Mouse (Mus musculus): ENCODE data around the gene Galc. TPM values are rescaled to one million over a fixed set of nuclear protein-coding genes. Genes with fewer than 3 reads are reported as not detected.

Galc gene
- polyA plus RNA-seq, 1 experiment: 21.8 TPM

GRCm38 (mm10) chr12:98213791-98214190 lies 45.5 kb downstream of the Galc start:
- no peak for TF ChIP-seq POLR2A (IDR thresholded peaks at IDR 0.05; ENCODE audit: borderline replicate concordance, insufficient read depth, low read length)
- no peak for TF ChIP-seq CTCF (IDR thresholded peaks at IDR 0.05; ENCODE audit: borderline replicate concordance, insufficient read depth, low read depth, low read length)
- DNase-seq: no peak
- Histone ChIP-seq H3K4me3 (replicated peaks; ENCODE audit: insufficient read depth, low read depth, low read length) (no peak overlapping the region), H3K27me3 (ENCODE audit: control insufficient read depth, insufficient read depth, low read length) (no peaks in the 10 kb centered on the region), H3K4me1 (ENCODE audit: control insufficient read depth, insufficient read depth, low read length) (no peaks in the 10 kb centered on the region), H3K27ac (ENCODE audit: insufficient read depth, low read length) (no peak overlapping the region)
- 91% methylated on average over 7 of the region's 7 CpGs for WGBS

GRCm38 (mm10) chr12:98213332-98213731 lies 45.9 kb downstream of the Galc start:
- Histone ChIP-seq H3K4me3 (replicated peaks; ENCODE audit: insufficient read depth, low read depth, low read length) (no peak overlapping the region), H3K27me3 (ENCODE audit: control insufficient read depth, insufficient read depth, low read length) (no peaks in the 10 kb centered on the region), H3K27ac (ENCODE audit: insufficient read depth, low read length) (no peak overlapping the region), H3K4me1 (ENCODE audit: control insufficient read depth, insufficient read depth, low read length) (no peaks in the 10 kb centered on the region)
- DNase-seq: no peak
- 92% methylated on average over 7 of the region's 7 CpGs for WGBS
- no peak for TF ChIP-seq CTCF (IDR thresholded peaks at IDR 0.05; ENCODE audit: borderline replicate concordance, insufficient read depth, low read depth, low read length)
- TF ChIP-seq POLR2A (IDR thresholded peaks at IDR 0.05; ENCODE audit: borderline replicate concordance, insufficient read depth, low read length): no peak

GRCm38 (mm10) chr12:98212457-98213175 lies 46.6 kb downstream of the Galc start:
- WGBS: 88% methylated on average over 13 of the region's 13 CpGs
- Histone ChIP-seq H3K27ac (ENCODE audit: insufficient read depth, low read length) (no peak overlapping the region), H3K4me1 (ENCODE audit: control insufficient read depth, insufficient read depth, low read length) (no peaks in the 10 kb centered on the region), H3K27me3 (ENCODE audit: control insufficient read depth, insufficient read depth, low read length) (no peaks in the 10 kb centered on the region), H3K4me3 (replicated peaks; ENCODE audit: insufficient read depth, low read depth, low read length) (no peak overlapping the region)
- DNase-seq: peak; percentile 17 to 35
- TF ChIP-seq POLR2A (IDR thresholded peaks at IDR 0.05; ENCODE audit: borderline replicate concordance, insufficient read depth, low read length) (no peak), CTCF (IDR thresholded peaks at IDR 0.05; ENCODE audit: borderline replicate concordance, insufficient read depth, low read depth, low read length) (peak; percentile 64)

- H3K4me1 ChIP-seq (ENCODE audit: control insufficient read depth, insufficient read depth, low read length): no peaks in the 10 kb centered on the region
- WGBS: 92% methylated on average over 6 of the region's 6 CpGs
- no peak overlapping the region for H3K4me3 ChIP-seq (replicated peaks; ENCODE audit: insufficient read depth, low read depth, low read length)
- no peak for DNase-seq
- no peak overlapping the region for H3K27ac ChIP-seq (ENCODE audit: insufficient read depth, low read length)
- no peaks in the 10 kb centered on the region for H3K27me3 ChIP-seq (ENCODE audit: control insufficient read depth, insufficient read depth, low read length)
- TF ChIP-seq CTCF (IDR thresholded peaks at IDR 0.05; ENCODE audit: borderline replicate concordance, insufficient read depth, low read depth, low read length): no peak
- no peak for TF ChIP-seq POLR2A (IDR thresholded peaks at IDR 0.05; ENCODE audit: borderline replicate concordance, insufficient read depth, low read length)
These were observed 48.8 kb downstream of the Galc start for GRCm38 (mm10) chr12:98210495-98210894.

GRCm38 (mm10) chr12:98208104-98208503 lies 51.2 kb downstream of the Galc start:
- H3K27me3 ChIP-seq (ENCODE audit: control insufficient read depth, insufficient read depth, low read length): no peaks in the 10 kb centered on the region
- no peak for DNase-seq
- WGBS: 87% methylated on average over 10 of the region's 10 CpGs
- H3K4me1 ChIP-seq (ENCODE audit: control insufficient read depth, insufficient read depth, low read length): no peaks in the 10 kb centered on the region
- H3K4me3 ChIP-seq (replicated peaks; ENCODE audit: insufficient read depth, low read depth, low read length): no peak overlapping the region
- TF ChIP-seq POLR2A (IDR thresholded peaks at IDR 0.05; ENCODE audit: borderline replicate concordance, insufficient read depth, low read length) (no peak), CTCF (IDR thresholded peaks at IDR 0.05; ENCODE audit: borderline replicate concordance, insufficient read depth, low read depth, low read length) (no peak)
- no peak overlapping the region for H3K27ac ChIP-seq (ENCODE audit: insufficient read depth, low read length)

GRCm38 (mm10) chr12:98205450-98206051 lies 53.7 kb downstream of the Galc start:
- TF ChIP-seq POLR2A (IDR thresholded peaks at IDR 0.05; ENCODE audit: borderline replicate concordance, insufficient read depth, low read length): no peak
- TF ChIP-seq CTCF (IDR thresholded peaks at IDR 0.05; ENCODE audit: borderline replicate concordance, insufficient read depth, low read depth, low read length): no peak
- H3K4me3 ChIP-seq (replicated peaks; ENCODE audit: insufficient read depth, low read depth, low read length): no peak overlapping the region
- H3K4me1 ChIP-seq (ENCODE audit: control insufficient read depth, insufficient read depth, low read length): no peaks in the 10 kb centered on the region
- no peak overlapping the region for H3K27ac ChIP-seq (ENCODE audit: insufficient read depth, low read length)
- DNase-seq: no peak
- 80% methylated on average over 4 of the region's 4 CpGs for WGBS
- H3K27me3 ChIP-seq (ENCODE audit: control insufficient read depth, insufficient read depth, low read length): no peaks in the 10 kb centered on the region

- no peaks in the 10 kb centered on the region for H3K27me3 ChIP-seq (ENCODE audit: control insufficient read depth, insufficient read depth, low read length)
These were observed 61.9 kb downstream of the Galc start for GRCm38 (mm10) chr12:98197401-98197800.

GRCm38 (mm10) chr12:98190201-98190600 lies 69.1 kb downstream of the Galc start:
- H3K4me3 ChIP-seq (replicated peaks; ENCODE audit: insufficient read depth, low read depth, low read length): no peak overlapping the region
- no peaks in the 10 kb centered on the region for H3K27me3 ChIP-seq (ENCODE audit: control insufficient read depth, insufficient read depth, low read length)
- 24% methylated on average over 1 of the region's 1 CpGs for WGBS
- peak in 1 of 2 experiments; percentile 31 for DNase-seq
- no peak overlapping the region for H3K27ac ChIP-seq (ENCODE audit: insufficient read depth, low read length)
- TF ChIP-seq POLR2A (IDR thresholded peaks at IDR 0.05; ENCODE audit: borderline replicate concordance, insufficient read depth, low read length): no peak
- TF ChIP-seq CTCF (IDR thresholded peaks at IDR 0.05; ENCODE audit: borderline replicate concordance, insufficient read depth, low read depth, low read length): no peak
- H3K4me1 ChIP-seq (ENCODE audit: control insufficient read depth, insufficient read depth, low read length): peaks cover 5% of the 10 kb centered on the region; the same call in 1 of the 2 replicates

More at GRCm38 (mm10) chr12:98197401-98197800, 61.9 kb downstream of the Galc start:
- H3K4me3 ChIP-seq (replicated peaks; ENCODE audit: insufficient read depth, low read depth, low read length): no peak overlapping the region
- no peaks in the 10 kb centered on the region for H3K4me1 ChIP-seq (ENCODE audit: control insufficient read depth, insufficient read depth, low read length)
- no peak for DNase-seq
- TF ChIP-seq POLR2A (IDR thresholded peaks at IDR 0.05; ENCODE audit: borderline replicate concordance, insufficient read depth, low read length) (no peak), CTCF (IDR thresholded peaks at IDR 0.05; ENCODE audit: borderline replicate concordance, insufficient read depth, low read depth, low read length) (no peak)
- no peak overlapping the region for H3K27ac ChIP-seq (ENCODE audit: insufficient read depth, low read length)
- 33% methylated on average over 1 of the region's 1 CpGs for WGBS

All from cerebellum, adult 2 months (tissue).